Mouse (Mus musculus) gastrocnemius, postnatal 36 days (tissue): ENCODE measurements around the gene Zfp213. TPM values are rescaled to one million over a fixed set of nuclear protein-coding genes. Genes with fewer than 3 reads are reported as not detected.
A peak's percentile ranks its signal among the peaks of the same experiment; 100 is the strongest.

Experiments
- DNase-seq, 2 experiments: peaks; one replicate each; pipeline ENCODE4 v3.0.0; 2022
- intact Hi-C: fragments of 180-260 bp; cut with DNase I; formaldehyde crosslinking; loops from one replicate; pipeline ENCODE4 v1.15.1; 2025
- total RNA-seq, 2 experiments: library from RNA; stranded (reverse); gene quantifications; 2 replicates each; pipeline ENCODE4 v1.2.3; 2021

Zfp213 gene
- total RNA-seq, 2 experiments from 2014 or later: 1.8 TPM

DNA sequence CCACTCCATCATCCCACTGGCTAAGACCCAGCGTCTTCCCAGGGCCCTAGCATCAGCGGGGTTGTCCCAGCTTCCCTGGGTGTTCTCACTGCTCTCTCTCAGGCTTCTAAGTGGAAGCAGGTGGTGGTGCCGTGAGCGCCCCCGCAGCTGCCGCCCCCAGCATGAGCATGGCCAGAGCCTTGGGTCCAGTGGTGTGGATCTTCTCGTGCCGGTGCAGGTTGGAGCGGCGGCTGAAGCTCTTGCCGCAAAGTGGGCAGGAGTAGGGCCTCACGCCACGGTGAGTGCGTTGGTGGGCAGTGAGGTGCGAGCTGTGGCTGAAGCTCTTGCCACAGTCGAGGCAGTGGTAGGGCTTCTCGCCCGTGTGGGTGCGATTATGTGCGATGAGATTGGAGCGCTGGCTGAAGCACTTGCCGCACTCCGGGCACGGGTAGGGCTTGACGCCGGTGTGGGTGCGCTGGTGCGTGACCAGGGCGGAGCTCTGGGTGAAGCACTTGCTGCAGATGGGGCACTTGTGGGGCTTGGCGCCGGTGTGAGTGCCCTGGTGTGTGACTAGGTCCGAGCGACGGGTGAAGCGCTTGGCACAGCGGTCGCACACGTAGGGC lies 12.0 kb upstream of the Zfp213 start:
- no peak for DNase-seq
- intact Hi-C loops: no loop called here

DNA sequence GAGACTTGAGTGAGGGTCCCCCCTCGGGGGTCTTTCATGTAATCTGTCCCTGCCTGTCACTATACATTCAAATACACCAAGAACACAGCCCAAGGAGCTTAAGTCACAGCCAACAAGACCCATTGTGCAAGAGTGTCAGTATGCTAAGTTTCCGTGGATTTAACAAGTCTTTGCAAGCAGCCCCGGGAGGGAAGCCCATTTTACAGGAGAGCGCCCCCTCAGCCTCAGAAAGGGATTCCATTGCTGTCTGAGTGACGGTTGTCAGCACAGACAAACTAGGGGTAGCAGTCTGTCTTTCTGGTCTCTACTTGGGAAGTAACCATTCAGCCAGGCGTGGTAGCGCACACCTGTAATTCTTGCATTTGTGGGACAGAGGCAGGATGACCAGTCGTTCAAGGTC lies 10.1 kb upstream of the Zfp213 start:
- intact Hi-C loops: loop anchor here (5.0 kb wide), 3 partner anchors 38 to 133 kb away; no protein-coding TSS in a partner anchor
- DNase-seq: no peak

DNA sequence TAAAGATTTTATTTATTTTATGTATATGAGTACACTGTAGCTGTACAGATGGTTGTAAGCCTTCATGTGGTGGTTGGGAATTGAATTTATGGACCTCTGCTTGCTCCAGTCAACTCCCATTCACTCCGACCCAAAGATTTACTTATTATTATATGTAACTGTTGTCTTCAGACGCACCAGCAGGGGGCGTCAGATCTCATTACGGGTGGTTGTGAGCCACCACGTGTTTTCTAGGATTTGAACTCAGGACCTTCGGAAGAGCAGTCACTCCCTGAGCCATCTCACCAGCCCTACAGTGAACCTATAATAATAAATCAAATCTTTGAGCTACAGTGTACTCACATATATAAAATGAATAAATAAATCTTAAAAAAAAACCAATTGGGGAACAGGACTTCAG lies 8.0 kb upstream of the Zfp213 start:
- no peak for DNase-seq
- intact Hi-C loops: loop anchor here (5.0 kb wide), 3 partner anchors 40 to 135 kb away; no protein-coding TSS in a partner anchor

DNA sequence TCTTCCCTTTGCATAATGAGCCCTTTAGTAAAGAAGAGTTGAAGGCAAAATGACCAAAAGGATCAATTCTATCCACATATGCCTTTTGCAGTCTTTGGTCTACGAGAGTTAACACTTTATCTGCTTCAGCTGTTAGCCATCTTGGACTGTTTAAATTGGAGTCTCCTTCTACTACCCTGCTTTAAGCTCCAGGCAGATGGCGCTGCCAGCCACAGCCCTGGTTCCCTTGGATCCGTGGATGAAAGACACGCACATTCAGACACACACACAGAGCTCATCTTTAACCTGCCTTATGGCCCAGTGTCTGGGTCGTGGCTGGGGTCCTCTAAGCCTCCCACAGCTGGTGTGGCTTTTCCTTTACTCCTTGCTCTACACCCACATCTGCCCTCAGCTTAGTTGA lies 7.0 kb upstream of the Zfp213 start:
- intact Hi-C loops: loop anchor here (5.0 kb wide), 3 partner anchors 41 to 136 kb away; no protein-coding TSS in a partner anchor

DNA sequence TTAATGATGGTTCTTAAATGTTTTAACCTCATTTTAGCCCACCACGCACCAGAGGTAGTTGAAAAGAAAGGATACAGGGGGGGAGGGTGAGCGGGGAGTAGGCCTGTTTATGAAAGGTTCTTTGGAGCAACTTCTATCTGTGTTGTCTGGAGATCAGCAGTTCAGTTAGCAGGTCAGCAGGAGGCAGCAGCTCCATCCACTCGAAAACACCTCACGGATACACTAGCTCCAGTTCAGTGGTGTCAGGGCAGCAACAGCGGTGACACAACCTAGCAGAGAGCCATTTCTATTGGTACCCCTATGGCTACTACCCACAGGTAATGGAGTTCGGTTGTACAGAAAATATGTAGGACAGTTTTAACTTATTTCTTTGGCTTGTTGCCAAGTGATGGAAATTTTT lies 6.0 kb upstream of the Zfp213 start:
- intact Hi-C loops: loop anchor here (5.0 kb wide), 3 partner anchors 42 to 137 kb away; no protein-coding TSS in a partner anchor
- DNase-seq: peak in 1 of 2 experiments; percentile 25

More for the DNA sequence above, 7.0 kb upstream of the Zfp213 start:
- no peak for DNase-seq

DNA sequence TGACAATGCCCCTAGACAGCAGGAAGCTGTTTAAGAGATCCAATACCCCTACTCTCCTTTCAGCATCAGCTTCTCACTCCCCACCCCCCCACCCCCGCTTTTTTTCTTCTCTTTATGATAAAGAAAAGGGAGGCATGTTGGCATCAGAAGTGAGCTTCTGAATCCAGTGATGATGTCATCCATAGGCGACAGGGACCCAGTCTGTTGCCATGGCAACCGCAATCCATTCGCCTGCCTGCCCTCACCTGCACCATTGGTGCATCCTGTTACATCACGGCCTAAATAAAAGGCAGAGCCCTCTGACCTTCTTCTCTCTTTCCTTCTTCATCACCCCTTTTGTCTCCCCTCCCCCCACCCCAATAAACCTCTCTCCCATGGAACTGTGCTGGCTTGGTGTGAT lies 4.3 kb upstream of the Zfp213 start:
- no peak for DNase-seq
- intact Hi-C loops: no loop called here

DNA sequence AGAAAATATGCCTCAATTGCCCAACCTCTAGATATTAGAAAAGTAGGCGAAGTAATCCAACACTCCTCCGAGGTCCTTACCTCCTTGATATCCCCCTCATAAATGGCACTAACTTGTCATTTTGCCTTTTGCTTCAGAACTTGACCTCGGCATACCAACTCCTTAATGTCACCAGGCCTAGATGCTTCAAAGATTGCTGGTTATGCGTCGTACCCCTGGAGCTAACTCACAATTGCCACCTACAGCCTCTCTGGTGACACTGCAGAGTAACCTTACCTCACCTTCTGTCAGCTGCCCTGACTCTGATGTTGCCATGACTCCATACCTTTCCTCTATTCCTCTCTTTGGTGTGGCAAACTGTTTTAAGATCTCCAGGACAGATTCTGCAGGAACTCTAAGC lies 2.7 kb upstream of the Zfp213 start:
- DNase-seq: no peak
- intact Hi-C loops: no loop called here

DNA sequence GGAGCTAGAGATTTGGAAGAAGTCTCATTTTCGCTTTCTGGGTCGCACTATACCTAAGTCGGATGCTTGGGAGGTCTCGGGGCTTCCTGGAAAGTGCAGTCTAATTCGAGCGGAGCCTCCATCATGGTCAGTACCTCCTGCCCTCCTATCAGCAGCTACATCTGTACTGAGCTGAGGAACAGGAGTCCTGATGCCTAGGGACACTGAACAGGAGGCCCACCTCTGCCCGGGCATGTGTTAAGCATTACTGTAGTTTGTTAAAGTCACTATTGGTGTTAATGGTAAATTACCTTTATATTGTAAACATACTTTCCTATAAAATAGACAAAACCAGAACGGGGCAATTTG lies 304 bp upstream of the Zfp213 start:
- no peak for DNase-seq
- intact Hi-C loops: no loop called here

DNA sequence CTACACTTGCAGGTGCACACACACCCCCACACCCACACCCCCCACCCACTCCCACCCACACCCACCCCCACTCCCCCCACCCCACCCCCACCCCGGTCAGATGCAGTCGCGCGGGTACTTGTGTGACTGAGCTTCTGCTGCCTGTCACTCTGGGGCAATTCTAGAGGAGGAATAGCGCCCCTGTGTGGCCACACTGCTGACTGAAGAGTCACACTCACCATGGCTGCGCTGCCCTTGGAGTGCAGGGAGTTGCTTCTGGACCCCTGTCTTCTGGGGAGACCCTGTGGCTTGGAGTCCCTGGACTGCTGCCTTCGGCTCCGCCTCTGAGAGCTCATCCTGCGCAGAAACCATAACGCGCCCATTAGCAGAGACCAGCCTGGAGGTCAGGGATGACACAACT lies 4.3 kb downstream of the Zfp213 start:
- DNase-seq: peak in 1 of 2 experiments; percentile 25
- intact Hi-C loops: no loop called here

DNA sequence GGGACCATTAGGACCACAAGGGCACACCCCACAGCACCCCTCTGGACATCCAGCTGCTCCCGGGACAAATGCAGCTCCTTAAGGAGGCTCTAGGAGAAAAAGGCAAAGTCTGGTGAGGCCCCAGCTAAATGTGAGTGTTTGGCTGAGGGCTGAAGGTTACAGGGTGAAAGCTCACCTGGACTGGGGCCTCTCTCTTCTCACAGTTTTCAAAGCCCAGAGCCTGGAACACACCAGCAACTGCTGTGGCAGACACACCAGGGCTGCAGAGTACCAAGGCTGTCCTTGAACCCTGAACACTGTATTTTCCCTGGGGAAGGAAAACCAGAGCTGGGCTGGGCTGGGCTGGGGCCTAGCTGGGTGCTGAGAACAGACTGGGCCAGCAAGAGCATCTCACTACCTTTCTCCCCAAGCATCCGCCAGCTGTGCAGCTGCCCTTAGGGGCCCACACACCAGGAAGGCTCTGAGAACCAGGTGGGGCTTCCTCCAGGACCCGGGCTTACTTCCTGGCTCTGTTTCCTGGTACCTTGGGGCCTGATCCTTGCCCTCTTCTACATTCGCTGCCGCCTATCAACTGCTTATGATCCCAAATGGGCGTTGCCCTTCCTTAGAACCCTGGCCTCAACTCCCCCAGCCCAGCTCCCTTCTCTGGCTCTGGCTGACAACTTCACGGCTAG lies 8.7 kb downstream of the Zfp213 start:
- no peak for DNase-seq
- intact Hi-C loops: no loop called here

DNA sequence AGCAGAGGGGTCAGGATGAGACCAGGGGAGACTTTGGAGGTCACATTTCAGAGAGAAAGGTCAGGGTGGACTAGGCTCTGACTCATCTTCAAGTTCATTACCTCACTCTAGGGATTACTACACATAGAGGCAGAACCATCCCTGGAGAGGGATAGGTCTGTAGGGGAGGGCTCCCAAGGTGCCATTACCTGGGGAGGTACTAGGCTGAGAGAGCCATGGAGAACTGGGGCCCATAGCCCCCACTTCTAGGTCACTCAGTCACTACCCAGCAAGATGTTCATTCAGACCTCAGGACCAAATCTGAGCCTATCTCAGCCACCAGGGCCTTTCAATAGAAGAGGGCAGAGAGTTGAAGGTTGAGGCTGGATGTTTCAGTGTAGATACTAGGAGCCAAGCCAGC lies 9.7 kb downstream of the Zfp213 start:
- intact Hi-C loops: no loop called here
- no peak for DNase-seq

DNA sequence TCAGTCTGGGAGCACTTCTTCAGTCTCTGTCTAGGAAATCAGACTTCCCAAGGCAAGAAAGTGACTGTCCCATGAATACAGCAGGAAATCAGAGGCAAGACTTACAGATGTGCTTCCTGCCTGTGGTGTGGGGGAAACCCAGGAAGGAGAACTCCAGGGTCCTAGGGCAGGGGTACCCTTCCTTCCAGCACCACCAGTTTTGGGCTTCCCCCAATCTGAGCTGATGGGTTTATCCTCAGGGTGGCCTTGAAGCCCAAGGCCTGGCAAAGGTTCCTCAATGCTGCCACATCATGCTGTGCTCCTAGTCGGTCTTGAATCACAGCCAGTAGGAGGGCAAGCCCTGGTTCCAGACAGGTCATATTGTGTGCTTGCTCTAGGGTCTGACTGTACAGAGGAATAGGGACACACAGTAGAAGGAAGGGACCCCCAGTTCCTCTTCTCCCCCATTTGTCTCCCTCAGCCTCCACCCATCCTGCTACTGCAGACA lies 10.4 kb downstream of the Zfp213 start:
- intact Hi-C loops: no loop called here
- no peak for DNase-seq

DNA sequence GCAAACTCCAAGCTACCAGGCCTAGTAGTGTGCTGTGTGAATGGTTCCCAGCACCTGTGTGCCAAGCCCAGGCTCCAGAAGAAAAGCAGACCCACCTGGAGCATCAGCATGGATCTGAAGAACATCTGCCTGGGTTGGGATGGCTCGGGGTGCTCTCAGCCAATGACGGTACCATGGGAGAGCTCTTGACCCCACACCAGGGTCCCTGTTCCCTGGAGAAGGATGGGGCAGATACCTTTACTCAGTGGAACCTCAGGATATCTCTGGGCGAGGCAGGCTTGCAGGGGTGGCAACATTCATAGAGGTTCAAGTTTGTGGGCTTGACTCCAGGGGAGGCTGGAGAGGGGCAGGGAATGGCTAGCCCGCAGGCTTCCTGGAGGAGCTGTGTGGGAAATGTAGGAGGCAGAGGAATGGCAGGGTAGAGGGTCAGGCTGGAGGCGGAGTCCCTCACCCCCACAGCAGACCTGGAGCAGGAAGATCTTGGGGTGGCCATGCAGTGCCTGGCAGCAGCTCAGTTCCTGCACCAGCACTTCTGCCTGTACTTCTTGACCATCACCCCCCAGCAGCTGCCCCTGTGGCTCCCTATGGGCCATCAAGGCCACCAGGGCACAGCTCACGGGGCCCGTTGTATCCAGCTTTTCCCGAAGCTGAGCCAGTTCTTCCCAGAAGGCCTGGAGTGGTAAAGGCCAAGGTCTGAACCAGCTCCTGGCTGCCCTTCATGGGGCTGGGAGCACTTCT lies 11.0 kb downstream of the Zfp213 start:
- intact Hi-C loops: no loop called here
- no peak for DNase-seq

DNA sequence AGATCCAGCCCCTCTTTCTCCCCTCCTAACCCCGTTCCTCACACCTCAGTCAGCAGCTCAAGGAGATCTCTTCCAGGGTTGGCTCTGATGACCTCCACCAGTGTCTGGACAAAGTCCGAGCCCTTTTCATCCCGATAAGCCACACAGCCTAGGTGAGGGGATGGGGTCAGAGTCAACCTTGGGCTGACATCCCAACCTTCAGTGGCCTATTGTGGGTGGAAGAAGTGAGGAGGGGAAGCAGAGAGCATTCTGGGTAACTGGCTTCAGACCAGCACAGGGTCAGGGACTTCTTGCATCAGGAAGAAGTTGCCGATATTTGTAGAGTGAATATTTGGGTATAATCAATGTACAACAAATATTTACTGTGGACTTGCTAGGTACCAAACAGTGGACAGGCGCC lies 12.1 kb downstream of the Zfp213 start:
- intact Hi-C loops: no loop called here
- no peak for DNase-seq

DNA sequence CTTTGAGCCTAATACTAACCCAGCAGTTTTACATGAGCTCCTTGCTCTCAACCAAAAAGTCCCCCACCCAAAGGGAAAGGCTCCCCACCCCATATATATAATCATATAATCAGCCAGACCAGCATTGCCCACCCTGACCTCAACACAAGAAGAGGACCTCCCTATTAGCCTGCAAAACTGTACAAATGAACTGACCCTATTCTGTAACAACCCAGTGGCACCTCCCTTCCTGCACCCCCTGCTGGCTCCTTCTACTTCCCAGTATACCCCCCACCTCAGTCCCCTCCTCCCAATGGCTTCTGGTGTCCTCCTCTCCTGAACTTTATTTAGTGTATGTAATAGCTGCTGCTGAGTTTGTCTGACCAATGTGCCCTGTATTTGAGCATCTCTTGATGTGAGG lies 12.6 kb downstream of the Zfp213 start:
- intact Hi-C loops: no loop called here
- DNase-seq: no peak

DNA sequence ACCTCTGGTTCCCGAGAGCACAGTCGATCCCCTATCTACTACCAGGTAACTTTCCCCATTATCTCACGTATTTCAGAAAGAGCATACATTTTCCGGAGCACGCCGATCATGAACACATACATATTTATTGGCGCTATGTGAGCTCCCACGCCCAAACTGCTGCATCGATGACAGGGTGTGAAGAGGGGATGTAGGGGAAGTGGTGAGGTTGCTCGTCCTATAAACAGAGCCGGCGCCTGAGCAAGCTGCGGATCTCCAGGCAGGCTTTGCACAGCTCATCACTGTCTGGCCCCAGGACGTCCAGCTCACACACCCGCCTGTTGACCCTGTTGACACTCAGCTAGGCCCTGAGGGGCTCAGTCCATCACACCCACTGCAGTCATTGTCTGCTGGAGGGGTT lies 13.2 kb downstream of the Zfp213 start:
- DNase-seq: no peak
- intact Hi-C loops: no loop called here

DNA sequence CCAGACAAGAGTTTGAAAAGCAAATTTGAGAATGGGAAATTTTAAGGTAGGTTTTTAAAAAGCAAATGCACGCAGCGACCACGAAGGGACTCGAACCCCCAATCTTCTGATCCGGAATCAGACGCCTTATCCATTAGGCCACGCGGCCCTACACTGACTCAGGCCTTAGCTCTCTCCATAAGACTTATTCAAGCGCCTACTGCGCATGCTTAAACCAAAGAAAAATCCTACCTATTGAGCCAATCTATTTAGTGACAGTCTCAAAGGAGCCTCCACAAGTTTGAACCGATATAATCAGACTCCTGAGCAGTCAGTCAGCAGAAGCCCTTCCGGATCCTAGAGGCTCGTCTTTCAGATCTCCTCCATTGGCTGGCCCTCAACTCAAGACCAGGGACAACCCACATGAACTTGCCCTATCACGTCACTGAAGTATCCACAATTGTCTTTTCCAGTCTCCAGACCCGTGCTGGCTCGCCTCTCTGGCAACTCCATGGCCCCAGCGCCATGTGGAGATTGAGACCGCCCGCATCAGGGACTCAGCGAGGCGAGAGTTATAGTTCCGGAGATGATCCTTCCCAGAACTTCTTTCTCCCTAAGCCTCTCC lies 13.7 kb downstream of the Zfp213 start:
- peak; percentile 82 to 91 for DNase-seq
- intact Hi-C loops: no loop called here

DNA sequence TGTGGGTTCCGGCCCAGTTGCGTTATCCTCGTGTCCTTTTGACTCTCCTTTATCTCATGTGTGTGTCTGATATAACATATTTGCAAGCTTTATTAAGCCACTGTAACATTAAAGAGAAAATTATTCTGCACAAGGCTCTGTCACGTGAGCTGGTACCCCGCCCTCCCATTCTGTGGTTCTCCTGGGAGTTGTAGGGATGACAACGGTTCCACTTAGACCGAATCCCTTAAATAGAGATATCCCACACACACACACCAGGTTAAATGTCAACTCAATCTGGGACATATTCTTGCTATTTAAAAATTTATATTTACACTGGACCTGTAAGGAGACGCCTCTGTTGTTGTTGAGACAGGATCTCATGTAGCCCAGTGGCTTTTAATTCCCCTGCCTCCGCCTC lies 14.6 kb downstream of the Zfp213 start:
- intact Hi-C loops: loop anchor here (10.0 kb wide), 1 partner anchor 355 kb away; the partner anchor contains the start of gene Zfp40
- DNase-seq: no peak

DNA sequence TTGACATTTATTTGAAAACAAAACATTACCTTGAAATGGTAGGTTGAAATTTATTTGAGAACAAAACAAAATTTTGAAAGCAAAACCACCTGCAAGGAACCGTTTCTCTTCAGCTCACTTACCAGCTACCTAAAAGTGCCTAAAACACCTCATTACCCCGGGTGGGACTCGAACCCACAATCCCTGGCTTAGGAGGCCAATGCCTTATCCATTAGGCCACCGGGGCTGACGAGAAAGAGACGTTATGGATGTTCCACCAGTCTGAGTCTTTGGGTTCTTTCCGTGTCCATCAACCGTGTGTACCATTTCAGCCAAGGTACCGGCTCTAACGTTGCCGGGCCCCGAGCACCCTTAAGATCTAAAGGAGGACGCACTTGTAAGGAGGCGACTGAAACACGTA lies 15.4 kb downstream of the Zfp213 start:
- intact Hi-C loops: loop anchor here (10.0 kb wide), 1 partner anchor 354 kb away; the partner anchor contains the start of gene Zfp40

DNA sequence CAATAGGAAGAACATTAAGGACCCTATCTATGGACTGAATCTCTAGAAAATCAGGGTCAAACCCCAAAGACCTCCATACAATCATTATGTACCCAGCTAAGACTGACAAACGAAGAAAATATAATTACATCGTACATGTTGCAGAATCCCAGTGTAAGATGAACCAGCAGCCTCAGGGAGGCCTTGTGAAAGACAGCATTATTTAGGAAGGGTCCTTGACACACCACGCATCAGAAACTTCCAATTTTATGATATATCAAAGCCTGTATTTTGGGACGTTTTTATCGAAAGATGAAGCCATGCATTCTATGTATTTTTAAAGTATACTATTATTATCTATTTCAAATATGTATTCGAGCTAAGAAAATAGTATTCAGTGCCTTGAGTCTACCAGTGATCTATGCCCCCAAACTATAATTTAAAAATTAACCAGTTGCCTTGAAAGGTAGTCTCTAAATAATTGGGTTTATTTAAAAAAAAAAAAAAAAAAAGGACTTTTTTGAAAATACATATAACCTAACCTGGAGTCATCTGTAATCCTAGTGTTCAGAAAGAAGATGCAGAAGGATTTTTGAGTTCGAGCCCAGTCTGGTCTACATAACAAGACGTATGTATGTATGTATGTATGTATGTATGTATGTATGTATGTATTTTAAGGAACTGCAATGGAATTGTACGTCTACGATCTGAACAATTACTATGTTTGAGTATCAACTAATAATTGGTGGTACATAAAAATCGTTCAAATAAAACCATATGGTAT lies 16.2 kb downstream of the Zfp213 start:
- intact Hi-C loops: loop anchor here (10.0 kb wide), 1 partner anchor 353 kb away; the partner anchor contains the start of gene Zfp40
- no peak for DNase-seq

More for the DNA sequence above, 15.4 kb downstream of the Zfp213 start:
- peak; percentile 63 to 68 for DNase-seq
